Mouse (Mus musculus) liver, embryonic 11.5 days (tissue): Measurements from ENCODE around the gene Strc. TPM values are rescaled to one million over a fixed set of nuclear protein-coding genes. Genes with fewer than 3 reads are reported as not detected.

ENCODE experiments used
- ATAC-seq: fragments of 200-750 bp; cut with Nextera tagmentation; replicated peaks from 2 replicates; pipeline ENCODE4 v1.8.0; 2017; ENCODE audit warnings: moderate number of reproducible peaks, mild to moderate bottlenecking, moderate TSS enrichment, moderate library complexity; ENCODE audit not compliant: low FRiP score
- DNase-seq: peaks from one replicate; pipeline ENCODE4 v3.0.0-alpha.2; 2017; ENCODE audit warnings: low spot score
- H3K27ac ChIP-seq: fragments of 300-500 bp; sonication (generic); 2 replicates; pipeline ENCODE4 v1.5.1; 2014; ENCODE audit warnings: mild to moderate bottlenecking, low read depth, low read length, control low read depth
- H3K27me3 ChIP-seq: fragments of 300-500 bp; sonication (generic); replicated peaks from 2 replicates; pipeline ENCODE4 v1.6.1; 2014; ENCODE audit warnings: low read length, mixed read lengths; ENCODE audit not compliant: control insufficient read depth, insufficient read depth
- H3K36me3 ChIP-seq: fragments of 300-500 bp; sonication (generic); 2 replicates; pipeline ENCODE4 v1.6.1; 2014; ENCODE audit warnings: mild to moderate bottlenecking, low read length, moderate library complexity, mixed read lengths; ENCODE audit not compliant: control insufficient read depth, insufficient read depth
- H3K4me1 ChIP-seq: fragments of 300-500 bp; sonication (generic); replicated peaks from 2 replicates; pipeline ENCODE4 v1.6.1; 2014; ENCODE audit warnings: low read length, mixed read lengths; ENCODE audit not compliant: control insufficient read depth, insufficient read depth
- H3K4me2 ChIP-seq: fragments of 300-500 bp; sonication (generic); 2 replicates; pipeline ENCODE4 v1.6.1; 2014; ENCODE audit warnings: mild to moderate bottlenecking, control low read depth, moderate library complexity
- H3K4me3 ChIP-seq: fragments of 300-500 bp; sonication (generic); 2 replicates; pipeline ENCODE4 v1.5.1; 2014; ENCODE audit warnings: low read depth, low read length, control low read depth
- H3K9ac ChIP-seq: fragments of 300-500 bp; sonication (generic); 2 replicates; pipeline ENCODE4 v1.6.1; 2014; ENCODE audit warnings: low read depth, low read length, control low read depth
- H3K9me3 ChIP-seq: fragments of 300-500 bp; sonication (generic); 2 replicates; pipeline ENCODE4 v1.6.1; 2016; ENCODE audit warnings: low read length, inconsistent platforms, mixed read lengths; ENCODE audit not compliant: control insufficient read depth
- WGBS: fragments of 180-500 bp; shearing (Covaris S2); extraction: QIAGEN DNeasy Blood & Tissue Kit; methylation state at CpG from one replicate; pipeline ENCODE4 v1.1.7; 2014; 5-methylcytosine and 5-hydroxymethylcytosine counted together
- polyA plus RNA-seq: library from polyadenylated mRNA; unstranded; fragments of >200 nt; fragmentation: Nextera tagmentation; extraction: Ambion mirVana; gene quantifications from 2 replicates; pipeline ENCODE4 v1.2.1, GENCODE M21; 2014

Gene Strc
- polyA plus RNA-seq, 1 experiment from 2014 or later: not detected

DNA sequence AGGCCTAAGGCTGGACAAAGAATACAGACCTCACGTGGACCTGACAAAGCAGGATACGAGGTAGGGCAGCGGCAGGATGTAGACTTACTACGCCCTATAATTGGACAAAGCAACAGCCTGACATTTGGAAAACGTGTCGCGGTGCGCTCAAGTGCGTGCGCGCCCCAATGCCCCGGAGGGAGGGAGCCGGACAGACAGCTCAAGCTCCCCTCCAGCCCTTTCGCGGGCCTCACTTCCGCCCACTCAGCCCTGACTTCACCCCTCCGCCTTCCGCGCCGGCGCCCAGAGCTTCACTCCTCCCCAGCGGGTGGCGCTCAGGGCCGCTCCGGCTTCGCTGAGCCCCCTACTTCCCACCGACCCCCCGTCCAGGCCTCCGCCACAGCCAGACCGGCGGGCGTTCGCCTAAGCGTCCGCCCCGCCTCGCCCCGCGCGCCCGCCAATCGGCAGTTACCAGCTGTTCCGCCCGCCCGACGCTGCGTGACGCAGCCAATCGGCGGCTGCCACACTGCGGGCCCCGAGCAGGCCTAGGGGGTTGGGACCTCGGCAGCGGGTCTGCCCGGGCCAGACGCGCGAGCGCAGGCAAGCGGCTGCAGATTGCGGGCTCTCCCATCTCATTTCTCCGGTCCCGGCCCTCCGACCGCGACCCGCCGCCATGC lies 26.5 kb upstream of the Strc start, which contains the start of the genes Pdia3 and Catsper2:
Gene Pdia3 (plus strand): TSS at position 389 of the 656 bp plus-strand sequence.
Gene Catsper2 (minus strand): TSS at position 406 of the 656 bp plus-strand sequence.
- Histone ChIP-seq H3K4me2 (peak within 1 kb of the TSS; percentile 86), H3K4me1 (peaks cover 13% of the 10 kb centered on the region), H3K4me3 (peak within 1 kb of the TSS; percentile 94), H3K27ac (peak within 1 kb of the TSS; percentile 97), H3K9me3 (no peaks in the 10 kb centered on the region), H3K36me3 (peaks cover 12% of the 10 kb centered on the region), H3K27me3 (no peaks in the 10 kb centered on the region), H3K9ac (peak within 1 kb of the TSS; percentile 99)
- WGBS: under 1% methylated on average over 64 of the region's 68 CpGs
- DNase-seq: peak; percentile 96
- ATAC-seq: peak; percentile 98

- Histone ChIP-seq H3K27ac (peak overlapping the region; percentile 97), H3K36me3 (peaks cover 12% of the 10 kb centered on the region), H3K4me1 (peaks cover 13% of the 10 kb centered on the region), H3K27me3 (no peaks in the 10 kb centered on the region), H3K4me2 (peak overlapping the region; percentile 86), H3K9me3 (no peaks in the 10 kb centered on the region), H3K9ac (peak overlapping the region; percentile 99), H3K4me3 (peak overlapping the region; percentile 94)
- no peak for DNase-seq
- WGBS: 3% methylated on average over 4 of the region's 4 CpGs
- ATAC-seq: peak; percentile 21
Measured at GRCm38 (mm10) chr2:121412843-121413386, 25.9 kb upstream of the Strc start.

- DNase-seq (peak; percentile 46), ATAC-seq (no peak)
- 26% methylated on average over 4 of the region's 4 CpGs for WGBS
Measured at GRCm38 (mm10) chr2:121408160-121408559, 21.2 kb upstream of the Strc start.

DNA sequence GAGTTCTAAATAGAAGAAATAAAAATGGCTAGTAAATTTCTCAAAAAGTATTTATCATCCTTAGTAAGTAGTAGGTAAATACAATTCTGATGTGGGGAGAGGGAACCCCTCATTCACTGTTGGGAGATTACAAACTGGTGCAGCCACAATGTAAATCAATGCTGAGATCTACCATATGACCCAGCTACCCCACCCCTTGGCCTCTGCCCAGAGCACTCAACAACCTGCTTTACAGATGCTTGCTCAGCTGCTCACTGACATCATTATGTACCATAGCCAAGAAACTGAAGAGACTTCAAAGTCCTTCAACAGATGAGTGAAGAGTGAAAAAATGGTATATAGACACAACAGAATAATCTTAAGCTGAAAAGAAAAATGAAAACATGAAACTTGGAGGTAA lies 16.3 kb upstream of the Strc start:
- H3K4me2 ChIP-seq: no peak overlapping the region
- no peak overlapping the region for H3K27ac ChIP-seq
- no peaks in the 10 kb centered on the region for H3K36me3 ChIP-seq
- ATAC-seq (no peak), DNase-seq (no peak)
- no peaks in the 10 kb centered on the region for H3K27me3 ChIP-seq
- no peak overlapping the region for H3K9ac ChIP-seq
- no peaks in the 10 kb centered on the region for H3K9me3 ChIP-seq
- no peak overlapping the region for H3K4me3 ChIP-seq
- H3K4me1 ChIP-seq: no peaks in the 10 kb centered on the region

More at GRCm38 (mm10) chr2:121408160-121408559, 21.2 kb upstream of the Strc start:
- H3K4me3 ChIP-seq: no peak overlapping the region
- H3K4me1 ChIP-seq: no peaks in the 10 kb centered on the region
- H3K9ac ChIP-seq: no peak overlapping the region
- no peak overlapping the region for H3K4me2 ChIP-seq
- no peaks in the 10 kb centered on the region for H3K27me3 ChIP-seq
- H3K36me3 ChIP-seq: no peaks in the 10 kb centered on the region
- H3K9me3 ChIP-seq: no peaks in the 10 kb centered on the region
- H3K27ac ChIP-seq: no peak overlapping the region

- no peak for ATAC-seq
- Histone ChIP-seq H3K4me2 (no peak overlapping the region), H3K36me3 (no peaks in the 10 kb centered on the region), H3K4me3 (no peak overlapping the region), H3K27ac (no peak overlapping the region), H3K4me1 (no peaks in the 10 kb centered on the region), H3K9ac (no peak overlapping the region), H3K27me3 (no peaks in the 10 kb centered on the region), H3K9me3 (no peaks in the 10 kb centered on the region)
- 14% methylated on average over 8 of the region's 8 CpGs for WGBS
- DNase-seq: peak; percentile 61
Measured at GRCm38 (mm10) chr2:121396624-121397023, 9.7 kb upstream of the Strc start.

- Histone ChIP-seq H3K4me3 (no peak overlapping the region), H3K4me2 (no peak overlapping the region), H3K9me3 (no peaks in the 10 kb centered on the region), H3K36me3 (no peaks in the 10 kb centered on the region), H3K27ac (no peak overlapping the region), H3K27me3 (no peaks in the 10 kb centered on the region), H3K4me1 (no peaks in the 10 kb centered on the region), H3K9ac (no peak overlapping the region)
- 41% methylated on average over 2 of the region's 2 CpGs for WGBS
- ATAC-seq (no peak), DNase-seq (no peak)
Measured at GRCm38 (mm10) chr2:121374766-121375165, 12.2 kb downstream of the Strc start.

- H3K27me3 ChIP-seq: no peaks in the 10 kb centered on the region
- no peak overlapping the region for H3K9ac ChIP-seq
- ATAC-seq (no peak), DNase-seq (no peak)
- H3K9me3 ChIP-seq: no peaks in the 10 kb centered on the region
- no peak overlapping the region for H3K4me3 ChIP-seq
- H3K27ac ChIP-seq: no peak overlapping the region
- H3K36me3 ChIP-seq: no peaks in the 10 kb centered on the region
- H3K4me1 ChIP-seq: no peaks in the 10 kb centered on the region
- WGBS: 53% methylated on average over 3 of the region's 3 CpGs
- no peak overlapping the region for H3K4me2 ChIP-seq
Measured at GRCm38 (mm10) chr2:121372266-121372665, 14.7 kb downstream of the Strc start.

GRCm38 (mm10) chr2:121370921-121371320 lies 16.0 kb downstream of the Strc start:
- Histone ChIP-seq H3K27ac (no peak overlapping the region), H3K4me2 (no peak overlapping the region), H3K9ac (no peak overlapping the region), H3K36me3 (no peaks in the 10 kb centered on the region), H3K4me3 (no peak overlapping the region), H3K27me3 (no peaks in the 10 kb centered on the region), H3K4me1 (no peaks in the 10 kb centered on the region), H3K9me3 (no peaks in the 10 kb centered on the region)
- ATAC-seq: no peak
- no peak for DNase-seq
- WGBS: 74% methylated on average over 5 of the region's 5 CpGs

DNA sequence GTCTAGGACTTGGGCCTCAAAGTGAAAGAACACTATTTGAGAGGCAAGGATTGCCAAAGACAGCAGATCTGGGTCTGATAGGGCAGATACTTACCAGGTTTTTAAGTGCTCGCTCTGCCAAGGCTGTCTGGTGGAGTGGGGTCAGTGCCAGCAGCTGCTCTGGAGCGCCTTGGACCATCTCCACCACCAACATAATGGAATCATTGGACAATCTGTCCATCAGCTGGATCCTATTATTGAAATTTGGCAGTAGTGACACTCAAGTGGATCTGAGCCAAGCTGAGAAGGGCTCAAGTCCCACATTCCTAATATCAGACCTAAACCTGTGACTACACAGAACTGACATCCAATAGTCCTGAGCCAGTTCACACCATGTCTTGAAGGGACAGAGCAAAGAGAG lies 18.1 kb downstream of the Strc start:
- H3K4me3 ChIP-seq: no peak overlapping the region
- DNase-seq: no peak
- H3K4me1 ChIP-seq: no peaks in the 10 kb centered on the region
- ATAC-seq: no peak
- no peaks in the 10 kb centered on the region for H3K9me3 ChIP-seq
- H3K4me2 ChIP-seq: no peak overlapping the region
- no peaks in the 10 kb centered on the region for H3K27me3 ChIP-seq
- H3K36me3 ChIP-seq: no peaks in the 10 kb centered on the region
- H3K27ac ChIP-seq: no peak overlapping the region
- WGBS: 81% methylated on average over 2 of the region's 2 CpGs
- no peak overlapping the region for H3K9ac ChIP-seq
